Mouse (Mus musculus) cerebellum, postnatal 4 days (tissue): ENCODE results near the gene Dhrs9.
"Not testable (repeated sequence)": the region's sequence is repeated elsewhere in the genome, so short reads cannot be mapped to it uniquely, and the experiment has no call there.

Experiments used
- DNase-seq, 2 experiments: peaks; one replicate each; pipeline ENCODE4 v3.0.0; 2022; ENCODE audit warnings: low spot score in 2 of 2, mixed read lengths in 1 of 2

Dhrs9 gene

GRCm38 (mm10) chr2:69380281-69380680, at the start of gene Dhrs9:
TSS of gene Dhrs9 (plus strand) at chr2:69380445.
- no peak for DNase-seq

GRCm38 (mm10) chr2:69331523-69331922, 48.7 kb upstream of the Dhrs9 start:
- DNase-seq, result not testable (repeated sequence)

GRCm38 (mm10) chr2:69341506-69341905, 38.7 kb upstream of the Dhrs9 start:
- no peak for DNase-seq

GRCm38 (mm10) chr2:69342496-69343221, 37.6 kb upstream of the Dhrs9 start, which contains the start of gene Abcb11:
TSS of gene Abcb11 (minus strand) at chr2:69342616.
- DNase-seq, result no peak

- DNase-seq, result not testable (repeated sequence)
Observed at GRCm38 (mm10) chr2:69355402-69355801, 24.8 kb upstream of the Dhrs9 start.

- DNase-seq, result no peak
Observed at GRCm38 (mm10) chr2:69364831-69365230, 15.4 kb upstream of the Dhrs9 start.

- no peak for DNase-seq
Observed at GRCm38 (mm10) chr2:69365275-69365674, 15.0 kb upstream of the Dhrs9 start.

GRCm38 (mm10) chr2:69376780-69377179, 3.5 kb upstream of the Dhrs9 start:
- no peak for DNase-seq

GRCm38 (mm10) chr2:69379801-69380200, 444 bp upstream of the Dhrs9 start:
- DNase-seq, result no peak

- DNase-seq, result no peak
Observed at GRCm38 (mm10) chr2:69381740-69382139, 1.5 kb downstream of the Dhrs9 start.

- DNase-seq, result no peak
Observed at GRCm38 (mm10) chr2:69382838-69383237, 2.6 kb downstream of the Dhrs9 start.

- no peak for DNase-seq
Observed at GRCm38 (mm10) chr2:69386118-69386871, 6.0 kb downstream of the Dhrs9 start.

- no peak for DNase-seq
Observed at GRCm38 (mm10) chr2:69393947-69394346, 13.7 kb downstream of the Dhrs9 start.

GRCm38 (mm10) chr2:69395597-69396248, 15.5 kb downstream of the Dhrs9 start:
- no peak for DNase-seq

GRCm38 (mm10) chr2:69396760-69397435, 16.7 kb downstream of the Dhrs9 start:
- no peak for DNase-seq

GRCm38 (mm10) chr2:69400866-69401604, 20.8 kb downstream of the Dhrs9 start:
- DNase-seq, result no peak

- DNase-seq, result no peak
Observed at GRCm38 (mm10) chr2:69401891-69402290, 21.6 kb downstream of the Dhrs9 start.

GRCm38 (mm10) chr2:69402309-69402708, 22.1 kb downstream of the Dhrs9 start:
- DNase-seq, result no peak

GRCm38 (mm10) chr2:69405692-69406091, 25.4 kb downstream of the Dhrs9 start:
- DNase-seq, result no peak

GRCm38 (mm10) chr2:69414539-69414938, 34.3 kb downstream of the Dhrs9 start:
- DNase-seq, result no peak

GRCm38 (mm10) chr2:69415070-69415469, 34.8 kb downstream of the Dhrs9 start:
- DNase-seq, result no peak
